Mouse (Mus musculus) MEL (cell line): ENCODE results near the gene Rnf167. TPM values are rescaled to one million over a fixed set of nuclear protein-coding genes. Genes with fewer than 3 reads are reported as not detected.

Experiments used
- DNase-seq: peaks from one replicate; pipeline ENCODE4 v3.0.0; 2011; ENCODE audit warnings: low read depth, low spot score
- H3K27ac ChIP-seq: 2 replicates; pipeline ENCODE4 v1.5.1; 2012; ENCODE audit warnings: low read depth, mild to moderate bottlenecking, control low read depth, low read length, moderate library complexity; ENCODE audit not compliant: control insufficient read depth
- H3K27me3 ChIP-seq, 2 experiments: fragments of 150-350 bp in 1 of 2; sonication (generic) in 1 of 2; 2 replicates each; pipeline ENCODE4 v1.6.1; 2012; ENCODE audit warnings: low read length in 2 of 2, mild to moderate bottlenecking in 2 of 2, improper control_type of control experiment in 1 of 2, moderate library complexity in 1 of 2; ENCODE audit not compliant: insufficient read depth in 2 of 2, control insufficient read depth in 1 of 2
- H3K36me3 ChIP-seq, 2 experiments: 2 replicates each; pipeline ENCODE4 v1.6.1; 2012 to 2014; ENCODE audit warnings: low read length in 2 of 2, improper control_type of control experiment in 1 of 2, inconsistent platforms in 1 of 2, mild to moderate bottlenecking in 1 of 2; ENCODE audit not compliant: insufficient read depth in 2 of 2, control insufficient read depth in 1 of 2
- H3K4me1 ChIP-seq, 2 experiments: fragments of 150-350 bp in 1 of 2; sonication (generic) in 1 of 2; 2 replicates each; pipeline ENCODE4 v1.6.1; 2012; ENCODE audit warnings: low read length in 2 of 2, improper control_type of control experiment in 1 of 2, mild to moderate bottlenecking in 1 of 2; ENCODE audit not compliant: insufficient read depth in 2 of 2, control insufficient read depth in 1 of 2
- H3K4me3 ChIP-seq, 2 experiments: fragments of 150-350 bp in 1 of 2; sonication (generic) in 1 of 2; 2 replicates each; pipeline ENCODE4 v1.5.1; 2012; ENCODE audit warnings: low read depth in 2 of 2, low read length in 2 of 2, mild to moderate bottlenecking in 2 of 2, moderate library complexity in 2 of 2, control low read depth in 1 of 2, improper control_type of control experiment in 1 of 2; ENCODE audit not compliant: control insufficient read depth in 1 of 2, insufficient read depth in 1 of 2
- H3K79me2 ChIP-seq: 2 replicates; pipeline ENCODE4 v1.6.1; 2012; ENCODE audit warnings: mild to moderate bottlenecking, low read length, moderate library complexity; ENCODE audit not compliant: control insufficient read depth, poor library complexity, insufficient read depth
- H3K9ac ChIP-seq: 2 replicates; pipeline ENCODE4 v1.6.1; 2012; ENCODE audit warnings: low read depth, mild to moderate bottlenecking, control low read depth, low read length, moderate library complexity; ENCODE audit not compliant: control insufficient read depth, poor library complexity, severe bottlenecking
- H3K9me3 ChIP-seq: fragments of 150-350 bp; sonication (generic); replicated peaks from 2 replicates; pipeline ENCODE4 v1.6.1; 2012; ENCODE audit warnings: mild to moderate bottlenecking, low read length, improper control_type of control experiment, moderate library complexity; ENCODE audit not compliant: insufficient read depth
- BHLHE40 ChIP-seq: IDR thresholded peaks from 2 replicates; pipeline ENCODE4 v1.6.1; 2012; ENCODE audit warnings: low read depth, mild to moderate bottlenecking, inconsistent platforms, low read length, improper control_type of control experiment, borderline replicate concordance
- CHD2 ChIP-seq: IDR thresholded peaks from 2 replicates; pipeline ENCODE4 v1.6.1; 2011; ENCODE audit warnings: low read length, improper control_type of control experiment
- CTCF ChIP-seq, 3 experiments: IDR thresholded peaks in 2 of 3; conservative IDR thresholded peaks in 1 of 3; 2 replicates each; pipeline ENCODE4 v1.5.1; 2011 to 2012; ENCODE audit warnings: low read length in 3 of 3, low read depth in 2 of 3, mild to moderate bottlenecking in 2 of 3, improper control_type of control experiment in 1 of 3, inconsistent platforms in 1 of 3, mixed read lengths in 1 of 3, moderate library complexity in 1 of 3; ENCODE audit not compliant: control insufficient read depth in 1 of 3, insufficient read depth in 1 of 3, poor library complexity in 1 of 3, severe bottlenecking in 1 of 3
- E2F4 ChIP-seq: IDR thresholded peaks from 2 replicates; pipeline ENCODE4 v1.6.1; 2011; ENCODE audit warnings: low read depth, low read length, improper control_type of control experiment, borderline replicate concordance
- EP300 ChIP-seq, 2 experiments: IDR thresholded peaks; 2 replicates each; pipeline ENCODE4 v1.6.1; 2011; ENCODE audit warnings: improper control_type of control experiment in 2 of 2, low read length in 2 of 2, low read depth in 1 of 2, mild to moderate bottlenecking in 1 of 2
- ETS1 ChIP-seq: IDR thresholded peaks from 2 replicates; pipeline ENCODE4 v1.6.1; 2012; ENCODE audit warnings: low read depth, mild to moderate bottlenecking, inconsistent platforms, low read length, improper control_type of control experiment, moderate library complexity
- HCFC1 ChIP-seq: IDR thresholded peaks from 2 replicates; pipeline ENCODE4 v1.6.1; 2012; ENCODE audit warnings: low read depth, mild to moderate bottlenecking, inconsistent platforms, low read length, improper control_type of control experiment, moderate library complexity
- JUND ChIP-seq: IDR thresholded peaks from 2 replicates; pipeline ENCODE4 v1.6.1; 2011; ENCODE audit warnings: low read depth, mild to moderate bottlenecking, improper control_type of control experiment, low read length
- KAT2A ChIP-seq: conservative IDR thresholded peaks from 2 replicates; pipeline ENCODE4 v1.6.1; 2012; ENCODE audit warnings: low read depth, low read length, improper control_type of control experiment, inconsistent platforms
- MAX ChIP-seq: IDR thresholded peaks from 2 replicates; pipeline ENCODE4 v1.6.1; 2011; ENCODE audit warnings: low read length, improper control_type of control experiment
- MAZ ChIP-seq: IDR thresholded peaks from 2 replicates; pipeline ENCODE4 v1.6.1; 2012; ENCODE audit warnings: low read depth, mild to moderate bottlenecking, inconsistent platforms, low read length, improper control_type of control experiment
- MEF2A ChIP-seq: IDR thresholded peaks from 2 replicates; pipeline ENCODE4 v1.6.1; 2014; ENCODE audit warnings: low read depth, mild to moderate bottlenecking, inconsistent platforms, low read length, improper control_type of control experiment; ENCODE audit not compliant: poor library complexity, insufficient replicate concordance, severe bottlenecking; ENCODE audit errors: extremely low read depth
- MYC ChIP-seq: IDR thresholded peaks from 2 replicates; pipeline ENCODE4 v1.6.1; 2011; ENCODE audit warnings: low read depth, mild to moderate bottlenecking, low read length, improper control_type of control experiment, moderate library complexity
- NELFE ChIP-seq: IDR thresholded peaks from 2 replicates; pipeline ENCODE4 v1.6.1; 2011; ENCODE audit warnings: low read depth, low read length, improper control_type of control experiment
- POLR2A ChIP-seq, 2 experiments: IDR thresholded peaks; 2 replicates each; pipeline ENCODE4 v1.6.1; 2011 to 2012; ENCODE audit warnings: low read length in 2 of 2, mild to moderate bottlenecking in 2 of 2, control low read depth in 1 of 2, improper control_type of control experiment in 1 of 2, low read depth in 1 of 2, moderate library complexity in 1 of 2; ENCODE audit not compliant: control insufficient read depth in 1 of 2, insufficient read depth in 1 of 2, poor library complexity in 1 of 2
- SIN3A ChIP-seq: IDR thresholded peaks from 2 replicates; pipeline ENCODE4 v1.6.1; 2012; ENCODE audit warnings: low read length, improper control_type of control experiment, inconsistent platforms
- SMC3 ChIP-seq: IDR thresholded peaks from 2 replicates; pipeline ENCODE4 v1.6.1; 2011; ENCODE audit warnings: low read depth, low read length, improper control_type of control experiment
- TAL1 ChIP-seq: IDR thresholded peaks from 2 replicates; pipeline ENCODE4 v1.6.1; 2012; ENCODE audit warnings: mild to moderate bottlenecking, inconsistent platforms, low read length, moderate library complexity, mixed read lengths
- TBP ChIP-seq: IDR thresholded peaks from 2 replicates; pipeline ENCODE4 v1.8.0; 2011; ENCODE audit warnings: low read depth, low read length, improper control_type of control experiment
- TCF12 ChIP-seq: IDR thresholded peaks from 2 replicates; pipeline ENCODE4 v1.6.1; 2014; ENCODE audit warnings: low read depth, mild to moderate bottlenecking, inconsistent platforms, low read length, improper control_type of control experiment, moderate library complexity
- UBTF ChIP-seq: IDR thresholded peaks from 2 replicates; pipeline ENCODE4 v1.6.1; 2012; ENCODE audit warnings: low read depth, mild to moderate bottlenecking, inconsistent platforms, low read length, improper control_type of control experiment, moderate library complexity, borderline replicate concordance; ENCODE audit not compliant: insufficient read depth
- USF1 ChIP-seq: IDR thresholded peaks from 2 replicates; pipeline ENCODE4 v1.6.1; 2014; ENCODE audit warnings: low read depth, mild to moderate bottlenecking, inconsistent platforms, low read length, improper control_type of control experiment, moderate library complexity
- USF2 ChIP-seq, 2 experiments: IDR thresholded peaks; 2 replicates each; pipeline ENCODE4 v1.6.1; 2011 to 2012; ENCODE audit warnings: improper control_type of control experiment in 2 of 2, low read length in 2 of 2, borderline replicate concordance in 1 of 2, inconsistent platforms in 1 of 2, low read depth in 1 of 2, mild to moderate bottlenecking in 1 of 2; ENCODE audit not compliant: insufficient read depth in 1 of 2
- ZC3H11A ChIP-seq: IDR thresholded peaks from 2 replicates; pipeline ENCODE4 v1.6.1; 2012; ENCODE audit warnings: low read depth, mild to moderate bottlenecking, inconsistent platforms, low read length, improper control_type of control experiment
- ZMIZ1 ChIP-seq: IDR thresholded peaks from 2 replicates; pipeline ENCODE4 v1.6.1; 2012; ENCODE audit warnings: low read depth, mild to moderate bottlenecking, inconsistent platforms, low read length, improper control_type of control experiment, moderate library complexity
- ZNF384 ChIP-seq: IDR thresholded peaks from 2 replicates; pipeline ENCODE4 v1.6.1; 2012; ENCODE audit warnings: low read depth, mild to moderate bottlenecking, inconsistent platforms, low read length, improper control_type of control experiment
- polyA plus RNA-seq, 2 experiments: library from polyadenylated mRNA; stranded (reverse) in 1 of 2; unstranded in 1 of 2; fragments of >175 nt in 1 of 2; fragments of >200 nt in 1 of 2; gene quantifications; 2 replicates each; pipeline versions ENCODE4 v1.2.1 to v1.2.4; 2012; ENCODE audit warnings: low replicate concordance in 2 of 2, low read depth in 1 of 2; ENCODE audit not compliant: insufficient read length in 2 of 2, insufficient read depth in 1 of 2, missing spikeins in 1 of 2
- total RNA-seq: library from RNA; depleted of rRNA; stranded (reverse); fragments of 300-350 nt; gene quantifications from 2 replicates; pipeline ENCODE4 v1.2.3, GENCODE M21; 2012

The Rnf167 gene
- total and polyA plus RNA-seq, 3 experiments = 31.4 to 44.4 TPM; not detected in 1

GRCm38 (mm10) chr11:70652884-70653344 is 5.9 kb downstream of the Rnf167 start:
- H3K9me3 ChIP-seq = no peaks in the 10 kb centered on the region
- DNase-seq = peak; percentile 85
- no peaks in the 10 kb centered on the region for H3K27me3 ChIP-seq
- H3K4me3 ChIP-seq = peak overlapping the region; percentile 96 to 98
- H3K9ac ChIP-seq = peak overlapping the region; percentile 99
- H3K4me1 ChIP-seq = peaks cover 14 to 54% of the 10 kb centered on the region in 2 experiments
- peaks cover 17 to 54% of the 10 kb centered on the region in 2 experiments for H3K36me3 ChIP-seq
- 0 out of 2 replicates have a peak, but pooled peaks have one; percentile 10 for TF ChIP-seq MYC
- TF ChIP-seq ZMIZ1 = peak; percentile 17; the same call in 1 of the 2 replicates
- TF ChIP-seq MEF2A = no peak
- TF ChIP-seq MAZ = peak; percentile 74
- TF ChIP-seq HCFC1 = no peak
- TF ChIP-seq EP300 (IDR thresholded peaks at IDR 0.05; ENCODE audit: low read depth in 1 of 2, low read length in 2 of 2) = peak in 1 of 2 experiments; percentile 23; a peak in 2 of 4 replicates
- no peak for TF ChIP-seq TAL1
- no peak for TF ChIP-seq JUND
- TF ChIP-seq ZNF384 = no peak
- TF ChIP-seq CTCF (IDR thresholded peaks at IDR 0.05 in 2 of 3, conservative IDR thresholded peaks at IDR 0.05 in 1 of 3; ENCODE audit: control insufficient read depth in 1 of 3, insufficient read depth in 1 of 3, low read depth in 2 of 3, low read length in 3 of 3, poor library complexity in 1 of 3, severe bottlenecking in 1 of 3) = no peak
- TF ChIP-seq SMC3 = 0 out of 2 replicates have a peak, but pooled peaks have one; percentile 3
- H3K79me2 ChIP-seq = peaks cover 71% of the 10 kb centered on the region
- H3K27ac ChIP-seq = peak overlapping the region; percentile 73

- no peaks in the 10 kb centered on the region for H3K9me3 ChIP-seq
- peak overlapping the region; percentile 96 to 98 for H3K4me3 ChIP-seq
- no peaks in the 10 kb centered on the region for H3K27me3 ChIP-seq
- peaks cover 13 to 54% of the 10 kb centered on the region in 2 experiments for H3K4me1 ChIP-seq
- H3K9ac ChIP-seq = peak overlapping the region; percentile 99
- H3K36me3 ChIP-seq = peaks cover 17 to 51% of the 10 kb centered on the region in 2 experiments
- peaks cover 67% of the 10 kb centered on the region for H3K79me2 ChIP-seq
- peak; percentile 84 for DNase-seq
- H3K27ac ChIP-seq = peak overlapping the region; percentile 97
- TF ChIP-seq MAZ (peak; percentile 76; the same call in 1 of the 2 replicates), ZMIZ1 (no peak; the same call in 1 of the 2 replicates), ZC3H11A (no peak), TAL1 (no peak), POLR2A (IDR thresholded peaks at IDR 0.05; ENCODE audit: control insufficient read depth in 1 of 2, insufficient read depth in 1 of 2, low read depth in 1 of 2, low read length in 2 of 2, poor library complexity in 1 of 2) (peak in 1 of 2 experiments; percentile 41; a peak in 3 of 4 replicates), NELFE (no peak; the same call in 1 of the 2 replicates), USF2 (IDR thresholded peaks at IDR 0.05; ENCODE audit: borderline replicate concordance in 1 of 2, insufficient read depth in 1 of 2, low read depth in 1 of 2, low read length in 2 of 2) (no peak), BHLHE40 (peak; percentile 68), ETS1 (peak; percentile 4; the same call in 1 of the 2 replicates), USF1 (0 out of 2 replicates have a peak, but pooled peaks have one; percentile 13), KAT2A (no peak), TCF12 (peak; percentile 38), CHD2 (no peak), E2F4 (no peak), TBP (peak; percentile 14), MEF2A (0 out of 2 replicates have a peak, but pooled peaks have one; percentile 25), SIN3A (peak; percentile 61; the same call in 1 of the 2 replicates), ZNF384 (no peak), EP300 (IDR thresholded peaks at IDR 0.05; ENCODE audit: low read depth in 1 of 2, low read length in 2 of 2) (peak in 1 of 2 experiments; percentile 19; a peak in 1 of 4 replicates), HCFC1 (peak; percentile 36; the same call in 1 of the 2 replicates), MAX (peak; percentile 34; the same call in 1 of the 2 replicates), UBTF (0 out of 2 replicates have a peak, but pooled peaks have one; percentile 56)
These were observed 6.5 kb downstream of the Rnf167 start for GRCm38 (mm10) chr11:70653345-70654197.
